Mouse (Mus musculus): ENCODE results near the gene Ttpal.

Gene Ttpal

DNA sequence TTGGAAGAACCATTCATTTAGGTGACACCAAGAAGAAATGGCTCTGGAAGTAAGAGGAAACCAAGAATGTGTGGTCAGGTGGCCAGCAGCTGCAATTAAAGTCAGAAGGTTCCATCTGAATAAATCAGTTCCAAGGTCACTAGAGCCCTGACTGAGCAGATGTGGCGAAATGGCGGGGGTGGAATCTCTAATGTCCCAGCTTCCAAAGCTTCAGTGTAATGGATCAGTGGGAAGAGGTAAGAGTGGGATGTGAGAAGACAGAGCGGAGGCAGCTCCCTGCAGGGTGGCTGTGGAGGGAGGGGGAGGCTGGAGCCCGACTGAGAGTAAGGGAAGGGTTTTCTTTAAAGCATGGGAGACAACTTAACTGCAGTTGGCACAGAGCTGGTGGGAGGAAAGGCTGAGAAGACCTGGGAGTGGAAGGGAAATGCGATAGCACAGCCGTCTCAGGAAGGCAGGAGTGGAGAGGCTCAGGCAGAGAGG is 59.3 kb downstream of the Ttpal start:
- no peak for DNase-seq (ENCODE audit: low spot score)

- DNase-seq (ENCODE audit: low spot score), result no peak
These were observed 60.0 kb downstream of the Ttpal start for GRCm38 (mm10) chr2:163662076-163662475.

GRCm38 (mm10) chr2:163662698-163663221 is 60.6 kb downstream of the Ttpal start:
- no peak for DNase-seq (ENCODE audit: low spot score)

DNA sequence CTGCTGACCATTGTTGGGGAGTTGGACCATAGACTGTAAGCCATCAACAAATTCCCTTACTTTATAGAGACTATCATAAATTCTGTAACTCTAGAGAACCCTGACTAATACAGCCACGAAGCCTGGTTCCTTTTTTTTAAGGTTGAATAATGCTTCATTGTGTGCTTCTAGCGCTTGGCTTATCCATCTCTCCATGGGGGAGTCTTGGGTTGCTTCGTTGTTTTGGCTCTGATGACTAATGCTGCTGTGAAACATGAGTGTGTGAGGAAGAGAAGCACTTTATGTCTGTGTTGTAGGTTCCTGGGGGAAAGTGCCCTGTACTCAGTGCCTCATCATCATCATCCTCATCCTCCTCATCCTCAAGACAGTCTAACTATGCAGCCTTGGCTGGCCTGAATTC is 61.8 kb downstream of the Ttpal start:
- no peak for DNase-seq (ENCODE audit: low spot score)

DNA sequence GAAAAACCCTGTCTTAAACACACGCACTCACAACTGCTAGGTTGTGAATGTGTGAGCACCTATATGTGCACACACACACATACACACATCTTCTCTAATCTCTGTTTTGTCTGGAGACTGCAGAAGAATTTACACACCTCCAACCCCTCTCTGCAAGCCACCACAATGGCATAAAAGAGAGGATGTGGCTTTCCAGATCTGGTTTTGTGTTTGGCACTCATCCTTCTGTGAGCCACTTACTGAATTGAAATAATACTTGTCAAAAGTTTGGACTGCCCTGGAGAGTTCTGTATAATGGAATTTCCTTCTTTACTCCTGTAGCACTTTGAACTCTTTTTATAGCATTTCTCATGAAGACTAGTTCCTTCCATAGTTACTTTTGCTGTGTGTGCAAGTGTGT is 64.9 kb downstream of the Ttpal start:
- no peak for DNase-seq (ENCODE audit: low spot score)

Measured in urinary bladder, postnatal 25 days (tissue).